Mouse (Mus musculus): ENCODE measurements around the gene Fam13c. TPM values are rescaled to one million over a fixed set of nuclear protein-coding genes. Genes with fewer than 3 reads are reported as not detected.

Gene Fam13c
- polyA plus RNA-seq (2016; fragmentation: Nextera tagmentation; extraction: Ambion mirVana): 12.8 and 14.1 TPM in 2 replicates

DNA sequence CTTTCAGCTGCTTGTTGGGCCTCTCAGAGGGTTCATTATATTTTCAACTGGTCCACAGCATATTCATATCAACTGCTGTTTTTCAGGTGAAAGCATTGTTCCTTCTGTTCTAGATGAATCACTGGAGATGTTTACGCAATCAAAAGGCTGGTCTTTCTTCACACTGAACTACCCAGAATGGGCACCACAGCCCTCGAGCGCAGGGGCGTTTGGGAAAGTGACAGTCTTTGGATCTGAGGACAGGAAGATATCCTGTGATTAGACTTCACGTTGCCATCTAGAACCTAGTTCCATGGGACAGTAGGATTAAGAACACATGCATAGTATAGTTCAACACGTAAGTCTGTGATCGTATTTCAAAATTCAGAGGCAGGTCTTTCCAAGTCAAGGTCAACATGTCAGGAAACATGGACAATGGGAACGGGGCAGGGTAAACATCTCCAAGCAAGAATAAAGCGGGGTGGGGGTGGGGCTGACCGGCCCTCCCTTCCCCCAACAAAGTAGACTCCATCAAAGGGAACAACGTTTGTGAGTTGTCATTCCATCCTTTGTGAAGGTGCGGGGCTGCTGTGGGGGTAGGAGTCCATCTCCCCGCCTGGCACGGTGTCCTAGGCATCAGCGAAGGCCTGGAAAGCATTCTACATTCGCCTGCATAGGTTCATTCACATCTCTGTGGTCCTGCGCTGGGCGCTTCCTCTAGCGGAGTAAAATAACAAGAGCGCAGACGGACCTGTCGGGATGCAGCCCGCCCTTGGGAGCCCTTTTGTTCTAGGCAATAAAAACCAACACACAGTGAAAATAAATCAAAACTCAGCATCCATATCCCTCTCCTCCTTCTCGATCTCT lies at the start of gene Fam13c:
Gene Fam13c (plus strand): TSS at position 806 of the 846 bp plus-strand sequence.
- peak; percentile 31; the same call in 1 of the 2 replicates for ATAC-seq (ENCODE audit: insufficient number of reproducible peaks, insufficient read depth, low FRiP score, low TSS enrichment)
- peaks cover 10% of the 10 kb centered on the region; the same call in 1 of the 2 replicates for H3K4me1 ChIP-seq
- peak within 1 kb of the TSS; percentile 69 for H3K9ac ChIP-seq
- peak within 1 kb of the TSS; percentile 85 for H3K27ac ChIP-seq
- no peaks in the 10 kb centered on the region for H3K36me3 ChIP-seq
- peak within 1 kb of the TSS; percentile 83 for H3K4me2 ChIP-seq (replicated peaks)
- no peaks in the 10 kb centered on the region; the same call in 1 of the 2 replicates for H3K27me3 ChIP-seq
- no peaks in the 10 kb centered on the region for H3K9me3 ChIP-seq
- WGBS: 10% methylated on average over 24 of the region's 24 CpGs
- peak within 1 kb of the TSS; percentile 67 for H3K4me3 ChIP-seq

DNA sequence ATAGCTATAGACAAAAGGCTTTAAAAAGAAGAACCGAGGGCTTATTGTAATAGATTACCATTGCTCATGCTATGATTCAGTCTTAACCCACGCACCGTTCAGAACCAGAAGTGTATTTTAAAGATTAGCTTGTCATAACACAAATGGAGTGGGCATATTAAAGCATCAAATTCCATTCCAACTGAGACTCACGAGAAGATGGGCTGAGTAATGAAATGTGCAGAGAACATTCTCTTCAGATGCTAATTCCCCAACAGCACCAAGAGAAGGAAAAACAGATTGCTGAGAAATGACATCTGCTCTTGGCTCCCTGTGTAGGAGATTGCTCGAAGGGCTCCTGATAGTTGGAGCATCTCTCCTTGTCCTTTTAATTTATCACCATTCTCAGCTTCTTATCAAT lies 44.4 kb upstream of the Fam13c start:
- WGBS: 88% methylated on average over 5 of the region's 5 CpGs
- no peak overlapping the region for H3K27ac ChIP-seq

GRCm38 (mm10) chr10:70398224-70398623 lies 42.1 kb upstream of the Fam13c start:
- peaks cover 17% of the 10 kb centered on the region for H3K9me3 ChIP-seq
- H3K4me1 ChIP-seq: no peaks in the 10 kb centered on the region
- no peak for ATAC-seq (ENCODE audit: insufficient number of reproducible peaks, insufficient read depth, low FRiP score, low TSS enrichment)
- no peak overlapping the region for H3K4me2 ChIP-seq (replicated peaks)
- no peak overlapping the region for H3K27ac ChIP-seq
- 80% methylated on average over 6 of the region's 6 CpGs for WGBS
- no peak overlapping the region for H3K9ac ChIP-seq
- no peaks in the 10 kb centered on the region for H3K36me3 ChIP-seq
- no peaks in the 10 kb centered on the region for H3K27me3 ChIP-seq
- no peak overlapping the region for H3K4me3 ChIP-seq

More for the DNA sequence above, 44.4 kb upstream of the Fam13c start:
- no peak overlapping the region for H3K9ac ChIP-seq
- no peak overlapping the region for H3K4me2 ChIP-seq (replicated peaks)
- H3K4me1 ChIP-seq: no peaks in the 10 kb centered on the region
- no peak for ATAC-seq (ENCODE audit: insufficient number of reproducible peaks, insufficient read depth, low FRiP score, low TSS enrichment)
- peaks cover 17% of the 10 kb centered on the region for H3K9me3 ChIP-seq
- no peaks in the 10 kb centered on the region for H3K36me3 ChIP-seq
- no peaks in the 10 kb centered on the region for H3K27me3 ChIP-seq
- H3K4me3 ChIP-seq: no peak overlapping the region

- H3K9ac ChIP-seq: no peak overlapping the region
- H3K9me3 ChIP-seq: no peaks in the 10 kb centered on the region; the same call in 1 of the 2 replicates
- H3K4me1 ChIP-seq: no peaks in the 10 kb centered on the region
- no peaks in the 10 kb centered on the region for H3K36me3 ChIP-seq
- no peak overlapping the region for H3K4me3 ChIP-seq
- no peak for ATAC-seq (ENCODE audit: insufficient number of reproducible peaks, insufficient read depth, low FRiP score, low TSS enrichment)
- no peaks in the 10 kb centered on the region for H3K27me3 ChIP-seq
- H3K4me2 ChIP-seq (replicated peaks): no peak overlapping the region
- H3K27ac ChIP-seq: no peak overlapping the region
- WGBS: 78% methylated on average over 4 of the region's 4 CpGs
Measured at GRCm38 (mm10) chr10:70402006-70402405, 38.3 kb upstream of the Fam13c start.

DNA sequence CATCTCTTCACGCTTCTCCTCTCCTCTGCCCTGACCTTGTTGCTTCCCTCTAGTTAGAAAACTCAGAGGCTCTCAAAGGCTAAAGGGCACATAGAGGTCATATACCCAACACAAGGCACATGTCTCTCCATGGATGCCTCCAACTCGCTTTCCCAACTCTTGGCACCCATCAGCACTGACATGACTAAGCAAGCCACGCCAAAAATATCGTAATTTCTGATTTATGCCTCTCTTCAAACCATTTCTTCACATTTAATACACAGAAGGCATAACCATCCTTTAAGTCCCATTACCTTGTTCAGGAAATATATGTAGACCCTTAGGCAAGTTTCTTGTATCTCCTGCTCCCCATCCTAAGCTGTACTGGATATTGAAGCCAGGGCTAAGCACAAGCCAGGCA lies 37.6 kb upstream of the Fam13c start:
- Histone ChIP-seq H3K27ac (no peak overlapping the region), H3K9ac (no peak overlapping the region), H3K36me3 (no peaks in the 10 kb centered on the region), H3K27me3 (no peaks in the 10 kb centered on the region), H3K4me3 (no peak overlapping the region), H3K9me3 (no peaks in the 10 kb centered on the region; the same call in 1 of the 2 replicates), H3K4me1 (no peaks in the 10 kb centered on the region), H3K4me2 (replicated peaks) (no peak overlapping the region)
- 73% methylated on average over 4 of the region's 4 CpGs for WGBS
- ATAC-seq (ENCODE audit: insufficient number of reproducible peaks, insufficient read depth, low FRiP score, low TSS enrichment): no peak

- Histone ChIP-seq H3K36me3 (no peaks in the 10 kb centered on the region), H3K4me2 (replicated peaks) (no peak overlapping the region), H3K27ac (no peak overlapping the region), H3K9ac (no peak overlapping the region), H3K9me3 (no peaks in the 10 kb centered on the region), H3K4me1 (no peaks in the 10 kb centered on the region), H3K27me3 (no peaks in the 10 kb centered on the region), H3K4me3 (no peak overlapping the region)
- ATAC-seq (ENCODE audit: insufficient number of reproducible peaks, insufficient read depth, low FRiP score, low TSS enrichment): no peak
- 89% methylated on average over 6 of the region's 6 CpGs for WGBS
Measured at GRCm38 (mm10) chr10:70417811-70418486, 22.3 kb upstream of the Fam13c start.

DNA sequence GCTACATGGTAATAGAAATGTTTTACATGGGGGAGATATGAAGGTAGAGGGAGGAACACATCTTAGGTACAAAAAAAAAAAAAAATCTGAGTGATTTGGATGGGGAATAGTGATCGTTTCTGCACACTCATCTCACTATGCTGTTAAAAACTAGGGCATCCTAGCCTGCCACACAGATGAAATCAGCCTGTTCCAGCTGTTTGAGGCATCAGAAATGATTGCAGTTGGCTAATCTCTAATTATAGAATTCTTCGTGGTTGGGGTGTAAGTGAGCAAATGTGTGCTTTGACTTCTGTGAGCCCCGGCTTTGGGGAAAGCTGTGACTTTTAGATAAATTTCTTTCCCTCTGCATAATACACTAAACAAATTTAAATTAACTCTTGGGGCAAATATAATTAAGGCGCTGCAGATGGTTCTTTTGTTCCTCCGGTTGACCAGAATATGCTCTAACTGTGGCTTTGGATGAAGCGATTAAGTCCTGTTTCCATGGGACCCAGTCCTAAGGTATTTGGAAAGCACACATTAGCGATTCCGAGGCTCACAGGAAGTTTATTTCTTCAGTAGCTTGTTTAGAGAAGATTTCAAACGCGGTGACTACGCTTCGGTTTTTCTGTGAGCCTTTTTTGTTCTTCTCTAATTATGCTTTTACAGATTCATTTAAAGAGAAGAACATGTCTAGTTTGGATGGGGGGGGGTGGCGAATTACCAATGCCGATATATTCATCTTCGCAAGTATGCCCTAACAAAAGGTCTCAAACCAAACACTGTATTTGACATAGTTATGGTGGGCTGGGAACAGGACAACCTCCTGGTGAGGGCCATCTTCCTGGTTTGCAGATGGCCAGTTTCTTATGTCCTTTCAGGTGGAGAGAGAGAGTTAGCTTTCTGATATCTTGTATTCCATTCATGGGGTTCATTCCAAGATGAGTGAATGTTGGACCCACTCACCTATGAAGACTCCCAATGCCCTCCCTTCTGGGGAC lies 20.7 kb upstream of the Fam13c start:
- no peak overlapping the region for H3K4me3 ChIP-seq
- no peak overlapping the region for H3K9ac ChIP-seq
- no peak for ATAC-seq (ENCODE audit: insufficient number of reproducible peaks, insufficient read depth, low FRiP score, low TSS enrichment)
- no peak overlapping the region for H3K4me2 ChIP-seq (replicated peaks)
- WGBS: 75% methylated on average over 15 of the region's 15 CpGs
- no peaks in the 10 kb centered on the region for H3K27me3 ChIP-seq
- H3K9me3 ChIP-seq: no peaks in the 10 kb centered on the region
- H3K36me3 ChIP-seq: no peaks in the 10 kb centered on the region
- H3K4me1 ChIP-seq: no peaks in the 10 kb centered on the region
- H3K27ac ChIP-seq: no peak overlapping the region

- Histone ChIP-seq H3K27me3 (no peaks in the 10 kb centered on the region), H3K9me3 (no peaks in the 10 kb centered on the region), H3K4me1 (peaks cover 3% of the 10 kb centered on the region; the same call in 1 of the 2 replicates), H3K4me3 (no peak overlapping the region), H3K27ac (no peak overlapping the region), H3K36me3 (no peaks in the 10 kb centered on the region), H3K9ac (no peak overlapping the region), H3K4me2 (replicated peaks) (no peak overlapping the region)
- peak; percentile 37; the same call in 1 of the 2 replicates for ATAC-seq (ENCODE audit: insufficient number of reproducible peaks, insufficient read depth, low FRiP score, low TSS enrichment)
- WGBS: 42% methylated on average over 3 of the region's 3 CpGs
Measured at GRCm38 (mm10) chr10:70426373-70426772, 13.9 kb upstream of the Fam13c start.

DNA sequence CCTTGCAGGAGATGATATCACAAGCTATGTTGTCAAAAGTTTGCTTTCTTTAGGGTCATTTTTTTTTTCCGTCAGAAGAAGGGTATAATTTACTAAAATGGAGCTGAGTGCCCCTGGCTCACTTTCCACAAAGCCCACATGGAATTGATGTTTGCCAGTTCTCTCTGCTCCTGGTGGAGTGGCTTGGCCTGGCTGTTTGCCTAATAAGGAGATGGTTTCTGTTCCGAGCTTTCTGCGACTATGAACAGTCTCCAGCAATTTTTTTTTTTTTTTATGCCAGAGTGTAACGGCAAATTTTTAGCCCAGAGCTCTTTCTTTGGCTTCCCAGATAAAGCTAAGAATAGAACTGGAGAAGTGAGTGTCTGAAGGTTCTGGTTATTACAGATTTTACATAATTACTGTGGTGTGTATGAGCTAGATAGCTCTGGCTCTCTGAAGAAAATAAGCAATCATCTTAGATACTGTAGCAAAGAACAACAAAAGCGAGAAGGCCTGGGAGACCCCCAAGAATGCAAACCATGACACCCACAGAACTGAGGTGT lies 12.1 kb upstream of the Fam13c start:
- no peak for ATAC-seq (ENCODE audit: insufficient number of reproducible peaks, insufficient read depth, low FRiP score, low TSS enrichment)
- Histone ChIP-seq H3K36me3 (no peaks in the 10 kb centered on the region), H3K27me3 (no peaks in the 10 kb centered on the region), H3K9ac (no peak overlapping the region), H3K4me1 (peaks cover 3% of the 10 kb centered on the region; the same call in 1 of the 2 replicates), H3K9me3 (no peaks in the 10 kb centered on the region), H3K27ac (peak overlapping the region; percentile 81), H3K4me2 (replicated peaks) (no peak overlapping the region), H3K4me3 (no peak overlapping the region)
- 45% methylated on average over 5 of the region's 5 CpGs for WGBS

GRCm38 (mm10) chr10:70429341-70429740 lies 10.9 kb upstream of the Fam13c start:
- Histone ChIP-seq H3K27ac (no peak overlapping the region), H3K27me3 (no peaks in the 10 kb centered on the region), H3K9ac (no peak overlapping the region), H3K9me3 (no peaks in the 10 kb centered on the region), H3K36me3 (no peaks in the 10 kb centered on the region), H3K4me1 (peaks cover 3% of the 10 kb centered on the region; the same call in 1 of the 2 replicates), H3K4me3 (no peak overlapping the region), H3K4me2 (replicated peaks) (no peak overlapping the region)
- WGBS: 96% methylated on average over 9 of the region's 9 CpGs
- no peak for ATAC-seq (ENCODE audit: insufficient number of reproducible peaks, insufficient read depth, low FRiP score, low TSS enrichment)

GRCm38 (mm10) chr10:70433334-70433733 lies 6.9 kb upstream of the Fam13c start:
- Histone ChIP-seq H3K36me3 (no peaks in the 10 kb centered on the region), H3K9ac (no peak overlapping the region), H3K4me3 (no peak overlapping the region), H3K27ac (no peak overlapping the region), H3K27me3 (no peaks in the 10 kb centered on the region), H3K4me2 (replicated peaks) (no peak overlapping the region), H3K9me3 (no peaks in the 10 kb centered on the region), H3K4me1 (no peaks in the 10 kb centered on the region)
- no peak for ATAC-seq (ENCODE audit: insufficient number of reproducible peaks, insufficient read depth, low FRiP score, low TSS enrichment)
- WGBS: 93% methylated on average over 3 of the region's 3 CpGs
